Mouse (Mus musculus): ENCODE results near the gene Cdh13.

Gene Cdh13

GRCm38 (mm10) chr8:118831026-118831425, 547.5 kb downstream of the Cdh13 start:
- no peak for DNase-seq

DNA sequence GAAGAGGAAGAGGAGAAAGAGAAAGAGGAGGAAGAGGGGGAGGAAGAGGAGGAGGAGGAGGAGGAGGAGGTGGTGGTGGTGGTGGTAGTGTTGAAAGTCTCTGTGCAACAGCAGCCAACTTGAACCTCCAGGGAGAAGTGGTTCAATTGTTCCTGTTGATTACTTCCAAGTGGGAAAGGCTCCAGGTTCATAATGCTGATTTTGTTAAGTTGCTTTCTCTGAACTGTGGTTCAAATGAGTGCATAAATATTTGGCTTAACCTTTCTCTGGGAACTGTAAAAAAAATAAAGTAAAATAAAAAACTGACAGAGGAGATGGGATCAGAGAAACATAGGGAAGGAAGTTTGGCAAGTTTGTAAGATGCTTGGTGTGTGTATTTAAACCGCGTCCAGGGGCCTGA, 555.3 kb downstream of the Cdh13 start:
- DNase-seq, result no peak

GRCm38 (mm10) chr8:118845690-118846089, 562.2 kb downstream of the Cdh13 start:
- no peak for DNase-seq

DNA sequence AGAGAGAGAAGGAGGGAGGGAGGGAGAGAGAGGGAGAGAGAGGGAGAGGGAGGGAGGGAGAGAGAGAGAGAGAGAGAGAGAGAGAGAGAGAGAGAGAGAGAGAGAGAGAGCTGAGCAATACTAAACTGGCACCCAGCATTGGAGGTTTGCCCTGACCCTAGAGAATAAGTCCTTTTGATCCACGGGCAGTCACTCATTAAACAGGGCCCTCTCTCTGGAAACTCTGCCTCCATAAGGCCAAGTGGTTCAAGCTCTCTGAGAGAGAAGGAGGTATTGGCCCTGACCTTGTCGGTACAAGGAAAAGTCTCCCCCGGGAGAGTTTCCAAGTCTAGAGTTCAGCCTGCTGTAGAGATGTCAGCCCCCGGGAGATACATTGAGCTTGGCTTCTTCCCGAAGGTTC, 564.5 kb downstream of the Cdh13 start:
- no peak for DNase-seq

- no peak for DNase-seq
These were observed 566.0 kb downstream of the Cdh13 start for GRCm38 (mm10) chr8:118849515-118849914.

DNA sequence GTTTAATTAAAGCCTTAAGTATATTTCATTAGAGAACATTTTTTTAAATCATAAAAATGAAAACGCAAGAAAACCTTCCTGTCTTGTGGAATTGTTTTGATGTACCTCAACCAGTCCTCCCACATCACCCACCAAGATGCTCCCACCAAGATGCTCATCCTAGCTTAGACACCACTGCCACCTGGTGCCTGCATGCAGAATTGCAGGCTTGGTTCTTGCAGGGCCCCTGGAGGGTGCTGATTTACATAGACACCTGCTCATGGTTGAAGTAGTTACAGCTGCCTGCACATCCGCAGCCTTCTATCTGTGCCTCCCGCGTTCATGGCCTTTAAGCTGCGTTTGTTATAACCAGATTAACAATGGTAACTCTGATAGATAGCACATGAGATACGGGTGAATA, 566.8 kb downstream of the Cdh13 start:
- peak in 1 of 2 experiments; percentile 3 for DNase-seq

- no peak for DNase-seq
These were observed 567.8 kb downstream of the Cdh13 start for GRCm38 (mm10) chr8:118851361-118851760.

- DNase-seq, result no peak
These were observed 569.3 kb downstream of the Cdh13 start for GRCm38 (mm10) chr8:118852861-118853260.

DNA sequence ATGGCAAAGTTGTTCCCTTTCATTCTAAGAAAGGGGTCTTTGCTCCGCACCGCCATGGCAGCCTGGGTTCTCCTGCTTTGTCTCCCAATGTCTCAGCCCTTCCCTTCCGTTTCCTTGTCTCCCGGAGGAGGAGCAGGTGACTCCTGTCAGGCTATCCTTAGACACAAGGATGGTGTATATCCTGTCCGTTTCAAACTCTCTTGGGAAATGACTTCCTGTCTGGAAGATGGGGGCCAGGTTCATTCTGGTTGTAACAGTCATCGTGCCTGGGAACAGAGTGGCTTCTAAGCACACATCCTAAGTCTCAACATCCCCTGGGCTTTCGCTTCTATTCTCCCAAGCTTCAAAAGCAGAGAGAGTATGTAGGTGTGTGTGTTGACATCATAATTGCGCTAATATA, 571.1 kb downstream of the Cdh13 start:
- DNase-seq, result no peak

DNA sequence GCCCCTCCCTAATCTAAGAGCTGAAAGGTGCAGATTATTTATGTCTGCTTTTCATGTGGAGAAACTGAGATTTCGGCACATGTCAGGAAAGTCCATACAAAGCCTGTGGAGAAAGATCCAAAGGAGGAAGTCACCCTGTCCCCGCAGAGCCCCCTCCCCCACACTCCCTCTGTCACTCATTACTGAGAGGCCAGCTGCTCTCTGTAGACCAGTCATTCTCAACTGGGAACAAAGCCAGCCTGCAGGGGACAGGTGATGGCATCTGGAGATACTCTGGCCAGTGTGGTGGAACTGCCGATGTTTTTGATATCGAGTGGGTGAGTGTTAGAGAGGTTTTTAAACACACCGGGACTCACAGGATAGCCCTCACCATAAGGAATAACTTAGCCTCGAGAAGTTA, 582.8 kb downstream of the Cdh13 start:
- no peak for DNase-seq

- no peak for DNase-seq
These were observed 587.2 kb downstream of the Cdh13 start for GRCm38 (mm10) chr8:118870711-118871110.

DNA sequence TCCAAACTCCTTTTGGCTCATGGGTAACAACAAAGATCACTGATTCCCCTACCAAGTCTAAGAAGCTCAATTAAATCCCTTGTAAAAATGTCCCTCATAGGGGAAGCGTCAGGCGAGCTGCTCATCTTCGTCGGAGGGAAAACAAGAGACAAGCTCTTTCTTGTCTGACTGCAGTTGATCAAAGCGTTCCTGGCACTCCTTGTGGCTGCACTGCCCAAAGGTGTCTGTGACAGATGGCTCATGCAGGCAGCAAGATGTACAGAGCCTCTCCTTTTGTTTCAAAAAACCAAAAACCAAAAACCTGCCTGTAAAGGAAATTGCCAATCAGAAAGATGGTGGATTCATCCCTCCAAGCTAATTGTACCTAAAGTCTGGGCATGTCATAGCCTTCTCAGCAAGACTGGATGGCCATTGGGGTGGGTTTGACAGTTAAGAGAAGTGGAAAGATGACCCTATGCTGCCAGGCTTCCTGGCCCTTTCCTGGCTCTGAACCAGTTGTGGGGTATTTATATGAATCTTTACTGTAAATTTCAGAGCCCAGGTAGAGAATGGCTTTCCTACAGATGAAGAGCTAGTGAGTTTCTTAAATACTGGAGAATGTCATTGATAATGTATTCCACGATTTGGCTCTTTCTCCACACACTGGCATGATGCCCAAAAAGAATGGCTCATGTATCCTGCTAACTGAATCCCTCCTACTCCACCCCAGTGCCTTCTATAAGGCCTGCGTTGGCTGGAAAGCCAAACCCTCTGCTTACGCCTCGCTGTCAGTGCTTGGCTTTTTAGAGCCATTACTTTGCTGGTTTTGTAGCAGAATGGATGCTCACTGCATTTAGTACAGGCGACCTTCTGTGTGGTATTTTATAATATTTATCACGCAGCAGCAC, 596.6 kb downstream of the Cdh13 start:
- DNase-seq, result no peak

DNA sequence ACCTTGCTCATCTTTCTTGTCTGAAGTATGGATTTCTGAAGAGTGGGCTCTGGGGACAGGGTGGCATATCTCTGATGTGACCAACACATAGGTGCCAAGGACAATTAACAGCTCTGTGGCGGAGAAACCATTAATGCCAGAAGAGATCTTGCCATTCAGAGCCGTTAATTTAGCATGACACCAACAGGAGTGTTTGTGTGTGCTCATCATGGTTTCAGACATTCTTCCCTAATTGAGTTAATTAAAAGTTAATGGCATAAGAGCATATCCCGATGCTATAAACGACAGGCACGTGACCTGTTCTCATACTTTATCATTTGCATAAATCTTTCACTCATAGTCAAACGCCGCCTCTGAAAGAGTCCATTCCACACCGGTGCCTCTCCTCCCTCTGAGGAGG, 600.8 kb downstream of the Cdh13 start:
- DNase-seq, result no peak

DNA sequence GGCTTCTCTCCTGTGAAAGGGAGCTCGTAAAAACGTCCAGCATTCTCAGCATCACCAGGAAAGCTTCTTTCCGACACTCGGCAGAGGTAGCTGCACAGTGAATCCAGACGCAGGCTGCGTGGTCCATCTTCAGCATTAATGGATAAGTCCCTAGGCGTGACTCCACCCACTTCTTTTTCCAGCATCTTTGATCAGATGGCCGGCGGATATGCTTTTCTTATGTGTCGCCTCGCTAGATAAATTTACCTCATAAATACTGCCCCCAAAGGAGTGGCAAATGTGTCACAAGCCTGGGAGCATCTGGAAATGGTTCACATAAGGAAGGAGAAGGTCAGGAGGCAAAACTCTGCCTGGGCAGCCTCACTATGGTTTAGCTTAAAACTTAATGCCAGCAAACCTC, 601.5 kb downstream of the Cdh13 start:
- DNase-seq, result no peak

DNA sequence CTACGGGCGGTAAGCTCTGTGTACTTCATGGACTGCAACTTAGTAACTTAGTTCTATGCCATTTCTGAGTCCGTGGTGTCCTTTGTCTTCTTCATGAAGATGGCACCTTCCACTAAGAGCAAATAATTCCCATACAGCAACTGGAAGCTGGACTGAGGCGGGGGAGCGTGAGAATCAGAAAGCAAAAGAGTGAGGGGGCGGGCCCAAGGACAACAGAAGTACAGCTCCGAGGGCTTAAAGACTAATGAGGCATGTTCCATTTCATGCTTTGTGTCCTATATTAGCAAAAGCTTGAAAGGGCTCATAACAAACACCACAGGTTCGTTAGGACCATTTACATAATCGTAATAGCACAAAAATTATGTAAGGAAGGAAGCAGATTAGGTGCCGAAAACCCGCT, 618.9 kb downstream of the Cdh13 start:
- no peak for DNase-seq

DNA sequence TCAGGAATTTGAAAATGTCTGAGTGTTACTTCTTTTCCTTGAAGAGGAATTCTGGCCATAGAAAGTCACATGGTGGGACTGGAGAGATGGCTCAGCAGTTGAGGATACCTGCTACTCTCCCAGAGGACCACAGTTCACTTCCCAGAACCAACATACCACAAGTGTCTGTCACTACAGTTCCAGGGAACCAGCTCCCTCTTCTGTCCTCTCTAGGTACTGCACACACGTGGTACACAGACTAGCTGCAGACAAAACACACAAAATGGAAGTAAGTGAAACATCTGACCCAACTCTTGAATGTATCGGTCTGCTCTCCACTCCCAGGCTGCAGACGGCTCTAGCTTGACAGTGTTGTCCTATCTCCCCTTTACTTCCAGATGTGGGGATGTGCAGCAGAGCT, 633.0 kb downstream of the Cdh13 start:
- DNase-seq, result no peak

DNA sequence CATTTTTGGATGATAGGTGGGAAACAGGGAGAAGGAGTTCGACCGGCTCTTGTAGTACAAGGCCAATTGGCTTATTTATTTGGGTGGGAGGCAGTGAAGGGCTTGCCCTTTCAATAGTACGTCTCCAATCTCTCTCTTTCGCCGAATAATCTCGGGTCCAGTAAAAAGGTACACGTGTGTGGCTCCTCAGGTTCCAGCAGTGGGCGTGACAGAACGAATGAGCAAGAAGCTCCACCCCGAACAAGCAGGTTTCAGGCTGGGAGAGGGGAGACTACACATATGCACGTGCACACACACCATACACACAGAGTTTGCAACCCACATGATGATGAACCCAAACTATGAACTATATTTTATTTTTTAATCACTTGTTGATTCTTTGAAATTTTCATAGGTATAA, 653.9 kb downstream of the Cdh13 start:
- DNase-seq, result no peak

GRCm38 (mm10) chr8:118938025-118938424, 654.5 kb downstream of the Cdh13 start:
- no peak for DNase-seq

GRCm38 (mm10) chr8:118951766-118952741, 668.5 kb downstream of the Cdh13 start:
- no peak for DNase-seq

- no peak for DNase-seq
These were observed 672.6 kb downstream of the Cdh13 start for GRCm38 (mm10) chr8:118956109-118956508.

GRCm38 (mm10) chr8:118961877-118962545, 678.5 kb downstream of the Cdh13 start:
- no peak for DNase-seq

DNA sequence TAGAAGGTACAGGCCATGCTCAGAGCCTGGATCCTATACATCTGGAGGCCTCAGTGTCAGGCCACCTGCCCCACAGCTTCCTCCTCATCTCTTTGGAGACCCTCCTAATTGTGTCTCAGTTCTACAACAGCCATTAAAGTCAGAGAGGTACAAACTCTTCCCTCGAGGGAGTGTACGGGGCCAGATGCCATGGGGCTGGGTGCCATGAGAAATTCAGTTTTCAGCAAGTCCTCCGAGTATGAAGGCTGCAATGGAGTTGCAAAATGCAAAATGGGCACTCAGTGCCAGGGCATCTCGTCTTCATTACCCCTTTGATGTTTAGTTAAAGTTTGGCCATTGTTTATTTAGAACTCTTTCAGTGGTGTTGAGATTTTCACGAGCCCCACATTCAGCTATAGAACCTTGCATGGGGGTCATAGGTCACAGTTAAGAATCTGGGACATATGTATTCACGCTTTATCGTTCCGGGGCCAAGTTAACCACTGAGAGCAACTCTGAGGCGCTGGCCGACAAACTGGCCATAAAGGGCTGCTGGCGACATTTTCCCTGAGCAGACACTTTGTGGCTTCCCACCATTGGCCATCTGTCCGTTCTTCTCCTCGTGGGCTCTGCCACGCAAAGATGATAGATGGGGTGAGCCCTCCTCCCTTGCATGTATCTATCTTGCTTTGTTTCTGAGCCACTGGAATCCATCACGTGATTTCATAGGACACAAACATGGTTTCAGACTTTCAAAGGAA, 681.7 kb downstream of the Cdh13 start:
- no peak for DNase-seq
